21 mouse cellular contexts compared by ENCODE assay signal in the genomic region with DNA sequence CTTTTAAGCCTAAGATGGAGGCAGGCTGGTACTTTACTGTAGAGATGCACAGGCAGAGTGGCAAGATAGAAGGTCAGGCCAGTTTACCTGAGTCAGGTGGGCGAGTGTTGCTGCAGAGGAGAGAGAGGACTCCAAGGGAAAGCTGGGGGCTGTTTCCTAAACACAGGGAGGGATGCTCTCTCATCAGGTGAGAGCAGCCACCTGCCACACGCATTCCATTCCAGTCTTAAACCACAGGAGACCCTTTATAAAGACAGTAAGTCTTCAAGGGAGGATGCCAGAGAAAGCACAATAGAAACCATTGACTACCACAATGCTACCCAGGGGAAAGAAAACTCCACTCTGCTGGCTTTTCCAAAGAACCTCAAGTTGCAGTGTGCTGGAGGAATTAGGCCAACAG.
"Had no signal": no experiment of that assay in that cellular context is flagged by ENCODE, and none has a peak within 500 bp of the region (broad histone marks: within the 10 kb centered on the region; RNA-seq: fewer than 3 reads in every experiment).

No protein-coding gene starts in this region.

- H3K9ac ChIP-seq: liver, embryonic 15.5 days; liver, postnatal 0 days; lung, embryonic 15.5 days; midbrain, embryonic 13.5 days; midbrain, embryonic 15.5 days; neural tube, embryonic 13.5 days; stomach, embryonic 15.5 days had no signal

- ATAC-seq: liver, postnatal 0 days; lung, postnatal 0 days; midbrain, embryonic 13.5 days; midbrain, embryonic 15.5 days had no signal

- H3K4me1 ChIP-seq: liver, embryonic 15.5 days; lung, embryonic 15.5 days; megakaryocyte, embryonic 14.5 days; stomach, embryonic 15.5 days had no signal

- H3K4me2 ChIP-seq: liver, embryonic 15.5 days; lung, embryonic 15.5 days; midbrain, embryonic 11.5 days; midbrain, embryonic 13.5 days; midbrain, embryonic 15.5 days; neural tube, embryonic 13.5 days; stomach, embryonic 15.5 days had no signal

- H3K27ac ChIP-seq: liver, embryonic 15.5 days; lung, embryonic 15.5 days; macrophage; midbrain, embryonic 13.5 days; midbrain, embryonic 15.5 days; neural tube, embryonic 13.5 days; stomach, embryonic 15.5 days; stomach, postnatal 0 days had no signal

- H3K9me3 ChIP-seq: liver, embryonic 15.5 days; lung, embryonic 15.5 days; megakaryocyte, embryonic 14.5 days; midbrain, embryonic 13.5 days; midbrain, embryonic 15.5 days; neural tube, embryonic 13.5 days; stomach, embryonic 15.5 days had no signal

- H3K27me3 ChIP-seq: liver, embryonic 15.5 days; lung, embryonic 15.5 days; midbrain, embryonic 15.5 days; neural tube, embryonic 13.5 days; stomach, embryonic 15.5 days had no signal

- H3K36me3 ChIP-seq: liver, embryonic 15.5 days; lung, embryonic 15.5 days; midbrain, embryonic 13.5 days; midbrain, embryonic 15.5 days; neural tube, embryonic 13.5 days; stomach, embryonic 15.5 days had no signal

- DNase-seq: liver, postnatal 0 days; lung, adult 2 months; lung, postnatal 14 days; lung, postnatal 36 days; retina, postnatal 1 day; right cerebral cortex, adult 18-20 months; right cerebral cortex, postnatal 25 days; thymus, adult 2 months; thymus, postnatal 25 days; thymus, postnatal 4 days had no signal

- H3K4me3 ChIP-seq: liver, embryonic 15.5 days; lung, embryonic 15.5 days; megakaryocyte, embryonic 14.5 days; midbrain, embryonic 13.5 days; midbrain, embryonic 15.5 days; neural tube, embryonic 13.5 days; stomach, embryonic 15.5 days had no signal
